23 mouse cellular contexts compared by ENCODE assay signal in genomic region chr16:83197812-83198211, GRCm38 (mm10).
DNase-seq lines count a peak whose midpoint lies in the region; ATAC-seq and TF ChIP-seq lines count a peak whose summit lies in the region.
"Had no signal": no experiment of that assay in that cellular context is flagged by ENCODE, and none has a peak within 500 bp of the region (broad histone marks: within the 10 kb centered on the region; RNA-seq: fewer than 3 reads in every experiment).

No protein-coding gene starts in this region.

- H3K27ac ChIP-seq in forebrain, embryonic 14.5 days (ENCODE audit: low read depth, low read length): no peak overlapping the region
- H3K27ac ChIP-seq in forebrain, embryonic 15.5 days (replicated peaks): no peak overlapping the region
- no peak overlapping the region for H3K27ac ChIP-seq in hindbrain, postnatal 0 days
- H3K27ac ChIP-seq in hindbrain, embryonic 11.5 days (ENCODE audit: low read depth, low read length): no peak overlapping the region
- H3K27ac ChIP-seq in neural tube, embryonic 14.5 days (ENCODE audit: low read depth, low read length): no peak overlapping the region
- H3K27ac ChIP-seq: forebrain, embryonic 12.5 days; heart, adult 2 months; heart, embryonic 10.5 days; heart, embryonic 13.5 days; hindbrain, embryonic 12.5 days; hindbrain, embryonic 15.5 days; intestine, embryonic 15.5 days had no signal

- no peaks in the 10 kb centered on the region for H3K27me3 ChIP-seq in forebrain, embryonic 14.5 days (replicated peaks; ENCODE audit: control insufficient read depth, insufficient read depth, low read length)
- no peaks in the 10 kb centered on the region for H3K27me3 ChIP-seq in forebrain, embryonic 15.5 days
- no peaks in the 10 kb centered on the region for H3K27me3 ChIP-seq in hindbrain, postnatal 0 days (ENCODE audit: insufficient read depth, low read length)
- no peaks in the 10 kb centered on the region for H3K27me3 ChIP-seq in hindbrain, embryonic 11.5 days (ENCODE audit: control insufficient read depth, insufficient read depth, low read length)
- H3K27me3 ChIP-seq in neural tube, embryonic 14.5 days (ENCODE audit: control insufficient read depth, insufficient read depth, low read length): no peaks in the 10 kb centered on the region
- H3K27me3 ChIP-seq: forebrain, embryonic 12.5 days; heart, embryonic 13.5 days; hindbrain, embryonic 12.5 days; hindbrain, embryonic 15.5 days; intestine, embryonic 15.5 days had no signal

- peak; percentile 48; the same call in 1 of the 2 replicates for ATAC-seq in forebrain, embryonic 14.5 days
- ATAC-seq in forebrain, embryonic 15.5 days (replicated peaks): no peak
- no peak for ATAC-seq in hindbrain, postnatal 0 days
- ATAC-seq in hindbrain, embryonic 11.5 days (ENCODE audit: low FRiP score): no peak
- 0 out of 2 replicates have a peak, but pooled peaks have one; percentile 9 for ATAC-seq in neural tube, embryonic 14.5 days (ENCODE audit: low read depth)
- ATAC-seq: CD4-positive, CD25-positive, alpha-beta regulatory T cell, adult 4 months; intestine, embryonic 15.5 days had no signal

- no peak overlapping the region for H3K4me3 ChIP-seq in forebrain, embryonic 14.5 days (ENCODE audit: low read depth, low read length)
- no peak overlapping the region for H3K4me3 ChIP-seq in forebrain, embryonic 15.5 days
- H3K4me3 ChIP-seq in hindbrain, postnatal 0 days (ENCODE audit: low read length): no peak overlapping the region
- no peak overlapping the region for H3K4me3 ChIP-seq in hindbrain, embryonic 11.5 days (ENCODE audit: low read depth, low read length)
- no peak overlapping the region for H3K4me3 ChIP-seq in neural tube, embryonic 14.5 days (ENCODE audit: low read depth, low read length)
- H3K4me3 ChIP-seq: forebrain, embryonic 12.5 days; heart, adult 2 months; heart, embryonic 10.5 days; heart, embryonic 13.5 days; hindbrain, embryonic 12.5 days; hindbrain, embryonic 15.5 days; intestine, embryonic 15.5 days had no signal

- no peak overlapping the region for H3K4me2 ChIP-seq in forebrain, embryonic 14.5 days (ENCODE audit: low read length)
- H3K4me2 ChIP-seq in forebrain, embryonic 15.5 days (replicated peaks): no peak overlapping the region
- H3K4me2 ChIP-seq in hindbrain, postnatal 0 days (ENCODE audit: low read depth, low read length): no peak overlapping the region
- H3K4me2 ChIP-seq in hindbrain, embryonic 11.5 days (replicated peaks; ENCODE audit: low read depth, low read length): no peak overlapping the region
- no peak overlapping the region for H3K4me2 ChIP-seq in neural tube, embryonic 14.5 days (ENCODE audit: low read depth, low read length)
- H3K4me2 ChIP-seq: forebrain, embryonic 12.5 days; heart, embryonic 13.5 days; hindbrain, embryonic 12.5 days; hindbrain, embryonic 15.5 days; intestine, embryonic 15.5 days had no signal

- H3K9me3 ChIP-seq in forebrain, embryonic 14.5 days (replicated peaks; ENCODE audit: control insufficient read depth, low read length): no peaks in the 10 kb centered on the region
- H3K9me3 ChIP-seq in forebrain, embryonic 15.5 days: no peaks in the 10 kb centered on the region
- no peaks in the 10 kb centered on the region for H3K9me3 ChIP-seq in hindbrain, postnatal 0 days (ENCODE audit: low read length)
- no peaks in the 10 kb centered on the region for H3K9me3 ChIP-seq in hindbrain, embryonic 11.5 days (ENCODE audit: control insufficient read depth, low read length)
- no peaks in the 10 kb centered on the region for H3K9me3 ChIP-seq in neural tube, embryonic 14.5 days (ENCODE audit: control insufficient read depth, low read length)
- H3K9me3 ChIP-seq: forebrain, embryonic 12.5 days; heart, embryonic 10.5 days; heart, embryonic 13.5 days; hindbrain, embryonic 12.5 days; hindbrain, embryonic 15.5 days; intestine, embryonic 15.5 days had no signal

- H3K4me1 ChIP-seq in forebrain, embryonic 14.5 days (ENCODE audit: control insufficient read depth, insufficient read depth, low read length): no peaks in the 10 kb centered on the region
- H3K4me1 ChIP-seq in forebrain, embryonic 15.5 days: no peaks in the 10 kb centered on the region
- no peaks in the 10 kb centered on the region for H3K4me1 ChIP-seq in hindbrain, postnatal 0 days (ENCODE audit: insufficient read depth, low read length)
- no peaks in the 10 kb centered on the region for H3K4me1 ChIP-seq in hindbrain, embryonic 11.5 days (replicated peaks; ENCODE audit: control insufficient read depth, insufficient read depth, low read length)
- no peaks in the 10 kb centered on the region for H3K4me1 ChIP-seq in neural tube, embryonic 14.5 days (ENCODE audit: control insufficient read depth, insufficient read depth, low read length)
- H3K4me1 ChIP-seq: forebrain, embryonic 12.5 days; heart, embryonic 10.5 days; heart, embryonic 13.5 days; hindbrain, embryonic 12.5 days; hindbrain, embryonic 15.5 days; intestine, embryonic 15.5 days had no signal

- H3K36me3 ChIP-seq in forebrain, embryonic 14.5 days (ENCODE audit: control insufficient read depth, insufficient read depth, low read length): no peaks in the 10 kb centered on the region
- no peaks in the 10 kb centered on the region for H3K36me3 ChIP-seq in forebrain, embryonic 15.5 days
- H3K36me3 ChIP-seq in hindbrain, postnatal 0 days (ENCODE audit: insufficient read depth, low read length): no peaks in the 10 kb centered on the region
- H3K36me3 ChIP-seq in hindbrain, embryonic 11.5 days (ENCODE audit: control insufficient read depth, insufficient read depth, low read length): no peaks in the 10 kb centered on the region
- no peaks in the 10 kb centered on the region for H3K36me3 ChIP-seq in neural tube, embryonic 14.5 days (ENCODE audit: control insufficient read depth, insufficient read depth, low read length)
- H3K36me3 ChIP-seq: forebrain, embryonic 12.5 days; heart, embryonic 10.5 days; heart, embryonic 13.5 days; hindbrain, embryonic 12.5 days; hindbrain, embryonic 15.5 days; intestine, embryonic 15.5 days had no signal

- DNase-seq in forebrain, embryonic 14.5 days (ENCODE audit: low spot score): peak; percentile 49
- DNase-seq in hindbrain, postnatal 0 days (ENCODE audit: low spot score): peak; percentile 20
- no peak for DNase-seq in hindbrain, embryonic 11.5 days (ENCODE audit: low spot score)
- DNase-seq in neural tube, embryonic 10.5 days (ENCODE audit: extremely low spot score, low spot score): no peak
- DNase-seq in heart, adult 11 months: no peak
- DNase-seq: adrenal gland, adult 2 months; adrenal gland, postnatal 14 days; cerebellum, adult 8-10 months; gastrocnemius, postnatal 25 days; heart, adult 2 months; heart, postnatal 14 days; heart, postnatal 4 days; kidney, adult 11 months; kidney, adult 8-10 months had no signal

- 66% methylated on average over 3 of the region's 3 CpGs for WGBS in forebrain, embryonic 14.5 days
- 58% methylated on average over 3 of the region's 3 CpGs for WGBS in forebrain, embryonic 15.5 days
- 63% methylated on average over 3 of the region's 3 CpGs for WGBS in hindbrain, postnatal 0 days
- 82% methylated on average over 3 of the region's 3 CpGs for WGBS in hindbrain, embryonic 11.5 days
- 65% methylated on average over 3 of the region's 3 CpGs for WGBS in neural tube, embryonic 14.5 days

- TF ChIP-seq CTCF in hindbrain, postnatal 0 days (IDR thresholded peaks at IDR 0.05; ENCODE audit: low read depth): no peak

- no peak overlapping the region for H3K9ac ChIP-seq in forebrain, embryonic 14.5 days (ENCODE audit: low read length)
- no peak overlapping the region for H3K9ac ChIP-seq in forebrain, embryonic 15.5 days (replicated peaks)
- no peak overlapping the region for H3K9ac ChIP-seq in hindbrain, postnatal 0 days (replicated peaks; ENCODE audit: low read length)
- no peak overlapping the region for H3K9ac ChIP-seq in hindbrain, embryonic 11.5 days (ENCODE audit: low read depth, low read length)
- H3K9ac ChIP-seq in neural tube, embryonic 14.5 days (replicated peaks; ENCODE audit: low read depth, low read length): no peak overlapping the region
- H3K9ac ChIP-seq: forebrain, embryonic 12.5 days; heart, embryonic 13.5 days; hindbrain, embryonic 12.5 days; hindbrain, embryonic 15.5 days; intestine, embryonic 15.5 days had no signal

Comparison
In these comparisons a context has a peak if more than half of its experiments do, and no peak if none do; other contexts are left out.
1. ATAC-seq: peak in forebrain, embryonic 14.5 days (single experiment) and neural tube, embryonic 14.5 days (single experiment); none in forebrain, embryonic 15.5 days (single experiment), hindbrain, postnatal 0 days (single experiment) and hindbrain, embryonic 11.5 days (single experiment).
2. DNase-seq: peak in forebrain, embryonic 14.5 days (single experiment) and hindbrain, postnatal 0 days (single experiment); none in hindbrain, embryonic 11.5 days (single experiment), neural tube, embryonic 10.5 days (single experiment) and heart, adult 11 months (single experiment).